Mouse (Mus musculus): ENCODE results near the gene Evc. TPM values are rescaled to one million over a fixed set of nuclear protein-coding genes. Genes with fewer than 3 reads are reported as not detected.

Gene Evc
- polyA plus RNA-seq (2014; fragmentation: Nextera tagmentation; extraction: Ambion mirVana): 9.5 TPM in 2 replicates

- H3K36me3 ChIP-seq (ENCODE audit: control insufficient read depth, insufficient read depth, low read length): no peaks in the 10 kb centered on the region; the same call in 1 of the 2 replicates
- H3K27ac ChIP-seq (ENCODE audit: low read depth, low read length): no peak within 1 kb of the TSS
- H3K4me3 ChIP-seq (ENCODE audit: low read depth, low read length): peak within 1 kb of the TSS; percentile 60
- peaks cover 10% of the 10 kb centered on the region for H3K4me1 ChIP-seq (replicated peaks; ENCODE audit: control insufficient read depth, insufficient read depth, low read length)
- peak within 1 kb of the TSS; percentile 74 for H3K9ac ChIP-seq (ENCODE audit: low read depth, low read length)
- ATAC-seq (ENCODE audit: low FRiP score): peak; percentile 73
- H3K27me3 ChIP-seq (ENCODE audit: control insufficient read depth, insufficient read depth, low read length): no peaks in the 10 kb centered on the region
- H3K9me3 ChIP-seq (ENCODE audit: control insufficient read depth, low read length): no peaks in the 10 kb centered on the region
- under 1% methylated on average over 47 of the region's 48 CpGs for WGBS
- DNase-seq (ENCODE audit: low spot score): peak; percentile 86
- peak within 1 kb of the TSS; percentile 94 for H3K4me2 ChIP-seq (replicated peaks; ENCODE audit: low read depth, low read length)
Observed at GRCm38 (mm10) chr5:37336485-37337105, at the start of gene Evc. Gene Evc (minus strand): TSS chr5:37336894.

GRCm38 (mm10) chr5:37383570-37383969, 46.9 kb upstream of the Evc start:
- Histone ChIP-seq H3K27ac (ENCODE audit: low read depth, low read length) (no peak overlapping the region), H3K4me3 (ENCODE audit: low read depth, low read length) (no peak overlapping the region), H3K9ac (ENCODE audit: low read depth, low read length) (no peak overlapping the region), H3K27me3 (ENCODE audit: control insufficient read depth, insufficient read depth, low read length) (no peaks in the 10 kb centered on the region), H3K9me3 (ENCODE audit: control insufficient read depth, low read length) (no peaks in the 10 kb centered on the region), H3K4me2 (replicated peaks; ENCODE audit: low read depth, low read length) (no peak overlapping the region), H3K4me1 (replicated peaks; ENCODE audit: control insufficient read depth, insufficient read depth, low read length) (no peaks in the 10 kb centered on the region), H3K36me3 (ENCODE audit: control insufficient read depth, insufficient read depth, low read length) (no peaks in the 10 kb centered on the region)
- 84% methylated on average over 3 of the region's 3 CpGs for WGBS
- ATAC-seq (ENCODE audit: low FRiP score) (no peak), DNase-seq (ENCODE audit: low spot score) (no peak)

GRCm38 (mm10) chr5:37380641-37381040, 43.9 kb upstream of the Evc start:
- WGBS: 86% methylated on average over 4 of the region's 4 CpGs
- H3K9me3 ChIP-seq (ENCODE audit: control insufficient read depth, low read length): no peaks in the 10 kb centered on the region
- ATAC-seq (ENCODE audit: low FRiP score): no peak
- H3K4me3 ChIP-seq (ENCODE audit: low read depth, low read length): no peak overlapping the region
- no peak for DNase-seq (ENCODE audit: low spot score)
- H3K27ac ChIP-seq (ENCODE audit: low read depth, low read length): no peak overlapping the region
- no peaks in the 10 kb centered on the region for H3K4me1 ChIP-seq (replicated peaks; ENCODE audit: control insufficient read depth, insufficient read depth, low read length)
- H3K27me3 ChIP-seq (ENCODE audit: control insufficient read depth, insufficient read depth, low read length): no peaks in the 10 kb centered on the region
- H3K4me2 ChIP-seq (replicated peaks; ENCODE audit: low read depth, low read length): no peak overlapping the region
- no peaks in the 10 kb centered on the region for H3K36me3 ChIP-seq (ENCODE audit: control insufficient read depth, insufficient read depth, low read length)
- H3K9ac ChIP-seq (ENCODE audit: low read depth, low read length): no peak overlapping the region

- 95% methylated on average over 7 of the region's 7 CpGs for WGBS
- ATAC-seq (ENCODE audit: low FRiP score) (no peak), DNase-seq (ENCODE audit: low spot score) (no peak)
Observed at GRCm38 (mm10) chr5:37377376-37377775, 40.7 kb upstream of the Evc start.

GRCm38 (mm10) chr5:37368796-37369195, 32.1 kb upstream of the Evc start:
- Histone ChIP-seq H3K36me3 (ENCODE audit: control insufficient read depth, insufficient read depth, low read length) (0 out of 2 replicates have a peak, but pooled peaks cover 3% of the 10 kb centered on the region), H3K4me3 (ENCODE audit: low read depth, low read length) (no peak overlapping the region), H3K4me2 (replicated peaks; ENCODE audit: low read depth, low read length) (no peak overlapping the region), H3K9ac (ENCODE audit: low read depth, low read length) (no peak overlapping the region), H3K27me3 (ENCODE audit: control insufficient read depth, insufficient read depth, low read length) (no peaks in the 10 kb centered on the region), H3K4me1 (replicated peaks; ENCODE audit: control insufficient read depth, insufficient read depth, low read length) (no peaks in the 10 kb centered on the region), H3K27ac (ENCODE audit: low read depth, low read length) (no peak overlapping the region), H3K9me3 (ENCODE audit: control insufficient read depth, low read length) (no peaks in the 10 kb centered on the region)
- ATAC-seq (ENCODE audit: low FRiP score): no peak
- WGBS: 88% methylated on average over 8 of the region's 8 CpGs
- DNase-seq (ENCODE audit: low spot score): no peak

More at GRCm38 (mm10) chr5:37377376-37377775, 40.7 kb upstream of the Evc start:
- no peak overlapping the region for H3K4me2 ChIP-seq (replicated peaks; ENCODE audit: low read depth, low read length)
- H3K9me3 ChIP-seq (ENCODE audit: control insufficient read depth, low read length): no peaks in the 10 kb centered on the region
- no peaks in the 10 kb centered on the region for H3K4me1 ChIP-seq (replicated peaks; ENCODE audit: control insufficient read depth, insufficient read depth, low read length)
- no peak overlapping the region for H3K27ac ChIP-seq (ENCODE audit: low read depth, low read length)
- H3K9ac ChIP-seq (ENCODE audit: low read depth, low read length): no peak overlapping the region
- H3K36me3 ChIP-seq (ENCODE audit: control insufficient read depth, insufficient read depth, low read length): no peaks in the 10 kb centered on the region
- H3K4me3 ChIP-seq (ENCODE audit: low read depth, low read length): no peak overlapping the region
- no peaks in the 10 kb centered on the region for H3K27me3 ChIP-seq (ENCODE audit: control insufficient read depth, insufficient read depth, low read length)

- no peak overlapping the region for H3K9ac ChIP-seq (ENCODE audit: low read depth, low read length)
- no peak overlapping the region for H3K4me3 ChIP-seq (ENCODE audit: low read depth, low read length)
- no peaks in the 10 kb centered on the region for H3K4me1 ChIP-seq (replicated peaks; ENCODE audit: control insufficient read depth, insufficient read depth, low read length)
- H3K27ac ChIP-seq (ENCODE audit: low read depth, low read length): no peak overlapping the region
- no peak overlapping the region for H3K4me2 ChIP-seq (replicated peaks; ENCODE audit: low read depth, low read length)
- ATAC-seq (ENCODE audit: low FRiP score): no peak
- H3K36me3 ChIP-seq (ENCODE audit: control insufficient read depth, insufficient read depth, low read length): no peaks in the 10 kb centered on the region
- H3K9me3 ChIP-seq (ENCODE audit: control insufficient read depth, low read length): no peaks in the 10 kb centered on the region
- DNase-seq (ENCODE audit: low spot score): no peak
- H3K27me3 ChIP-seq (ENCODE audit: control insufficient read depth, insufficient read depth, low read length): no peaks in the 10 kb centered on the region
Observed at GRCm38 (mm10) chr5:37365751-37366150, 29.1 kb upstream of the Evc start.

GRCm38 (mm10) chr5:37363284-37363683, 26.6 kb upstream of the Evc start:
- Histone ChIP-seq H3K4me1 (replicated peaks; ENCODE audit: control insufficient read depth, insufficient read depth, low read length) (no peaks in the 10 kb centered on the region), H3K9me3 (ENCODE audit: control insufficient read depth, low read length) (no peaks in the 10 kb centered on the region), H3K36me3 (ENCODE audit: control insufficient read depth, insufficient read depth, low read length) (no peaks in the 10 kb centered on the region), H3K27me3 (ENCODE audit: control insufficient read depth, insufficient read depth, low read length) (no peaks in the 10 kb centered on the region), H3K4me3 (ENCODE audit: low read depth, low read length) (no peak overlapping the region), H3K27ac (ENCODE audit: low read depth, low read length) (no peak overlapping the region), H3K9ac (ENCODE audit: low read depth, low read length) (no peak overlapping the region), H3K4me2 (replicated peaks; ENCODE audit: low read depth, low read length) (no peak overlapping the region)
- WGBS: 87% methylated on average over 5 of the region's 5 CpGs
- DNase-seq (ENCODE audit: low spot score) (no peak), ATAC-seq (ENCODE audit: low FRiP score) (no peak)

- Histone ChIP-seq H3K4me1 (replicated peaks; ENCODE audit: control insufficient read depth, insufficient read depth, low read length) (no peaks in the 10 kb centered on the region), H3K9ac (ENCODE audit: low read depth, low read length) (no peak overlapping the region), H3K4me2 (replicated peaks; ENCODE audit: low read depth, low read length) (no peak overlapping the region), H3K27ac (ENCODE audit: low read depth, low read length) (no peak overlapping the region), H3K9me3 (ENCODE audit: control insufficient read depth, low read length) (no peaks in the 10 kb centered on the region), H3K27me3 (ENCODE audit: control insufficient read depth, insufficient read depth, low read length) (no peaks in the 10 kb centered on the region), H3K4me3 (ENCODE audit: low read depth, low read length) (no peak overlapping the region), H3K36me3 (ENCODE audit: control insufficient read depth, insufficient read depth, low read length) (no peaks in the 10 kb centered on the region)
- WGBS: 80% methylated on average over 4 of the region's 5 CpGs
- DNase-seq (ENCODE audit: low spot score) (no peak), ATAC-seq (ENCODE audit: low FRiP score) (no peak)
Observed at GRCm38 (mm10) chr5:37362618-37363017, 25.9 kb upstream of the Evc start.

GRCm38 (mm10) chr5:37356027-37356426, 19.3 kb upstream of the Evc start:
- 52% methylated on average over 8 of the region's 8 CpGs for WGBS
- no peaks in the 10 kb centered on the region for H3K4me1 ChIP-seq (replicated peaks; ENCODE audit: control insufficient read depth, insufficient read depth, low read length)
- H3K36me3 ChIP-seq (ENCODE audit: control insufficient read depth, insufficient read depth, low read length): no peaks in the 10 kb centered on the region; the same call in 1 of the 2 replicates
- no peaks in the 10 kb centered on the region for H3K9me3 ChIP-seq (ENCODE audit: control insufficient read depth, low read length)
- ATAC-seq (ENCODE audit: low FRiP score) (no peak), DNase-seq (ENCODE audit: low spot score) (no peak)
- no peak overlapping the region for H3K4me3 ChIP-seq (ENCODE audit: low read depth, low read length)
- no peak overlapping the region for H3K9ac ChIP-seq (ENCODE audit: low read depth, low read length)
- H3K27ac ChIP-seq (ENCODE audit: low read depth, low read length): no peak overlapping the region
- no peaks in the 10 kb centered on the region for H3K27me3 ChIP-seq (ENCODE audit: control insufficient read depth, insufficient read depth, low read length)
- no peak overlapping the region for H3K4me2 ChIP-seq (replicated peaks; ENCODE audit: low read depth, low read length)

Measured in hindbrain, embryonic 11.5 days (tissue).